Mouse (Mus musculus): ENCODE results near the gene Cfb. TPM values are rescaled to one million over a fixed set of nuclear protein-coding genes. Genes with fewer than 3 reads are reported as not detected.

The Cfb gene
- total and polyA plus RNA-seq, 3 experiments = 0.34 to 5.9 TPM; not detected in 1

GRCm38 (mm10) chr17:34849722-34850516, 12.4 kb downstream of the Cfb start, which contains the start of the genes Skiv2l and Nelfe:
Gene Skiv2l, minus strand, starts transcription at chr17:34850210.
Gene Nelfe, plus strand, starts transcription at chr17:34850391.
- no peak for TF ChIP-seq MAFK (IDR thresholded peaks at IDR 0.05; ENCODE audit: insufficient replicate concordance, low read length)
- TF ChIP-seq POLR2A (IDR thresholded peaks at IDR 0.05; ENCODE audit: low read depth, low read length) = peak; percentile 72
- TF ChIP-seq PAX5 (IDR thresholded peaks at IDR 0.05; ENCODE audit: low read length) = no peak
- no peak for TF ChIP-seq CHD1 (IDR thresholded peaks at IDR 0.05; ENCODE audit: low read depth, low read length)
- no peak for TF ChIP-seq JUND (conservative IDR thresholded peaks at IDR 0.05; ENCODE audit: low read depth, low read length)
- TF ChIP-seq IRF4 (IDR thresholded peaks at IDR 0.05; ENCODE audit: low read depth, low read length) = peak; percentile 12; the same call in 1 of the 2 replicates
- no peak for TF ChIP-seq NELFE (IDR thresholded peaks at IDR 0.05; ENCODE audit: low read depth, low read length)
- TF ChIP-seq MEF2A (IDR thresholded peaks at IDR 0.05; ENCODE audit: borderline replicate concordance, low read depth, low read length) = peak; percentile 60
- peak; percentile 80 for TF ChIP-seq CHD2 (IDR thresholded peaks at IDR 0.05; ENCODE audit: low read length)
- no peak for TF ChIP-seq SMC3 (IDR thresholded peaks at IDR 0.05; ENCODE audit: low read depth, low read length)
- TF ChIP-seq ZKSCAN1 (IDR thresholded peaks at IDR 0.05; ENCODE audit: borderline replicate concordance, low read depth, low read length) = no peak
- no peak for TF ChIP-seq USF2 (conservative IDR thresholded peaks at IDR 0.05; ENCODE audit: low read depth, low read length)
- TF ChIP-seq MAX (IDR thresholded peaks at IDR 0.05; ENCODE audit: low read length) = peak; percentile 68; the same call in 1 of the 2 replicates
- peak; percentile 99 for TF ChIP-seq SIN3A (IDR thresholded peaks at IDR 0.05; ENCODE audit: low read length)
- TF ChIP-seq E2F4 (IDR thresholded peaks at IDR 0.05; ENCODE audit: insufficient replicate concordance, low read depth, low read length) = peak; percentile 81; the same call in 1 of the 2 replicates
- TF ChIP-seq GABPA (IDR thresholded peaks at IDR 0.05; ENCODE audit: insufficient replicate concordance, low read depth, low read length) = peak; percentile 29; the same call in 1 of the 2 replicates
- peak; percentile 65 for TF ChIP-seq BHLHE40 (IDR thresholded peaks at IDR 0.05; ENCODE audit: low read depth, low read length)
- peak; percentile 93 for TF ChIP-seq HCFC1 (IDR thresholded peaks at IDR 0.05; ENCODE audit: low read depth, low read length)
- peak; percentile 100 for TF ChIP-seq ELF1 (IDR thresholded peaks at IDR 0.05; ENCODE audit: low read depth, low read length)
- TF ChIP-seq ZMIZ1 (IDR thresholded peaks at IDR 0.05; ENCODE audit: low read depth, low read length) = peak; percentile 53; the same call in 1 of the 2 replicates
- no peak for TF ChIP-seq ZC3H11A (IDR thresholded peaks at IDR 0.05; ENCODE audit: low read depth, low read length)
- peak; percentile 96 for TF ChIP-seq MXI1 (IDR thresholded peaks at IDR 0.05; ENCODE audit: low read depth, low read length)
- TF ChIP-seq CTCF (conservative IDR thresholded peaks at IDR 0.05 in 1 of 2, IDR thresholded peaks at IDR 0.05 in 1 of 2; ENCODE audit: low read depth in 2 of 2, low read length in 2 of 2) = peak in 1 of 2 experiments; percentile 34; a peak in 2 of 4 replicates
- peak; percentile 78 for TF ChIP-seq MAZ (IDR thresholded peaks at IDR 0.05; ENCODE audit: low read depth, low read length)
- TF ChIP-seq MYC (IDR thresholded peaks at IDR 0.05; ENCODE audit: low read depth, low read length) = no peak; the same call in 1 of the 2 replicates
- TF ChIP-seq ETS1 (conservative IDR thresholded peaks at IDR 0.05; ENCODE audit: low read depth, low read length) = no peak
- TF ChIP-seq USF1 (IDR thresholded peaks at IDR 0.05; ENCODE audit: low read depth, low read length) = peak; percentile 1; the same call in 1 of the 2 replicates
- peak; percentile 67 for TF ChIP-seq TCF12 (IDR thresholded peaks at IDR 0.05; ENCODE audit: low read depth, low read length)
- no peak for TF ChIP-seq JUN (IDR thresholded peaks at IDR 0.05; ENCODE audit: insufficient read depth, low read depth, low read length)
- no peak for TF ChIP-seq EP300 (IDR thresholded peaks at IDR 0.05; ENCODE audit: low read length)
- TF ChIP-seq TBP (conservative IDR thresholded peaks at IDR 0.05; ENCODE audit: low read depth, low read length) = no peak
- no peak; the same call in 1 of the 2 replicates for TF ChIP-seq RAD21 (IDR thresholded peaks at IDR 0.05; ENCODE audit: low read depth, low read length)
- TF ChIP-seq POLR2AphosphoS2 (IDR thresholded peaks at IDR 0.05; ENCODE audit: low read depth, low read length) = no peak
- TF ChIP-seq ZNF384 (IDR thresholded peaks at IDR 0.05; ENCODE audit: low read depth, low read length) = no peak
- TF ChIP-seq NRF1 (IDR thresholded peaks at IDR 0.05; ENCODE audit: low read depth, low read length) = peak; percentile 79
- TF ChIP-seq UBTF (IDR thresholded peaks at IDR 0.05; ENCODE audit: low read depth, low read length) = peak; percentile 83
- peak; percentile 91; the same call in 1 of the 2 replicates for TF ChIP-seq KAT2A (IDR thresholded peaks at IDR 0.05; ENCODE audit: insufficient replicate concordance, low read length)
- TF ChIP-seq RCOR1 (conservative IDR thresholded peaks at IDR 0.05; ENCODE audit: low read depth, low read length) = no peak; the same call in 1 of the 2 replicates
- Histone ChIP-seq H3K4me3 (replicated peaks in 1 of 3; ENCODE audit: low read depth in 2 of 3, low read length in 2 of 3, poor library complexity in 1 of 3) (peak within 1 kb of the TSS; percentile 86 to 95 (median 92)), H3K4me1 (ENCODE audit: control insufficient read depth in 1 of 2, insufficient read depth in 2 of 2) (peaks cover 2 to 27% of the 10 kb centered on the region in 2 experiments), H3K79me2 (replicated peaks; ENCODE audit: control insufficient read depth, extremely low read depth, insufficient read depth, poor library complexity, severe bottlenecking) (peaks cover 20% of the 10 kb centered on the region), H3K9ac (ENCODE audit: insufficient read depth, low read depth) (peak within 1 kb of the TSS; percentile 86), H3K9me3 (replicated peaks; ENCODE audit: low read length) (no peaks in the 10 kb centered on the region), H3K27ac (ENCODE audit: insufficient read depth, low read depth) (peak within 1 kb of the TSS; percentile 16; the same call in 1 of the 2 replicates), H3K4me2 (ENCODE audit: insufficient read depth, low read depth, poor library complexity, severe bottlenecking) (peak within 1 kb of the TSS; percentile 94), H3K36me3 (replicated peaks in 1 of 2; ENCODE audit: control insufficient read depth in 1 of 2, insufficient read depth in 1 of 2, low read length in 1 of 2) (peaks cover 57 to 69% of the 10 kb centered on the region in 2 experiments), H3K27me3 (replicated peaks) (no peaks in the 10 kb centered on the region)
- DNase-seq (ENCODE audit: extremely low read depth) = peak; percentile 97
- in situ Hi-C loops (cut with MboI; ENCODE audit: low pct_ligation_motif_present, low pct_unique_long_range_greater_than_20kb, low sequenced_read_pairs) = no loop called here
- dilution Hi-C loops (cut with MboI; ENCODE audit: extremely low pct_ligation_motif_present, extremely low pct_unique_long_range_greater_than_20kb, low sequenced_read_pairs) = no loop called here
